Mouse (Mus musculus): ENCODE measurements around the gene Mcrip1. TPM values are rescaled to one million over a fixed set of nuclear protein-coding genes. Genes with fewer than 3 reads are reported as not detected.
A peak's percentile ranks its signal among the peaks of the same experiment; 100 is the strongest.
"Not testable (repeated sequence)": the region's sequence is repeated elsewhere in the genome, so short reads cannot be mapped to it uniquely, and the experiment has no call there.

Gene Mcrip1
- polyA plus RNA-seq (2012) = 4.1 and 5.7 TPM in 2 replicates

DNA sequence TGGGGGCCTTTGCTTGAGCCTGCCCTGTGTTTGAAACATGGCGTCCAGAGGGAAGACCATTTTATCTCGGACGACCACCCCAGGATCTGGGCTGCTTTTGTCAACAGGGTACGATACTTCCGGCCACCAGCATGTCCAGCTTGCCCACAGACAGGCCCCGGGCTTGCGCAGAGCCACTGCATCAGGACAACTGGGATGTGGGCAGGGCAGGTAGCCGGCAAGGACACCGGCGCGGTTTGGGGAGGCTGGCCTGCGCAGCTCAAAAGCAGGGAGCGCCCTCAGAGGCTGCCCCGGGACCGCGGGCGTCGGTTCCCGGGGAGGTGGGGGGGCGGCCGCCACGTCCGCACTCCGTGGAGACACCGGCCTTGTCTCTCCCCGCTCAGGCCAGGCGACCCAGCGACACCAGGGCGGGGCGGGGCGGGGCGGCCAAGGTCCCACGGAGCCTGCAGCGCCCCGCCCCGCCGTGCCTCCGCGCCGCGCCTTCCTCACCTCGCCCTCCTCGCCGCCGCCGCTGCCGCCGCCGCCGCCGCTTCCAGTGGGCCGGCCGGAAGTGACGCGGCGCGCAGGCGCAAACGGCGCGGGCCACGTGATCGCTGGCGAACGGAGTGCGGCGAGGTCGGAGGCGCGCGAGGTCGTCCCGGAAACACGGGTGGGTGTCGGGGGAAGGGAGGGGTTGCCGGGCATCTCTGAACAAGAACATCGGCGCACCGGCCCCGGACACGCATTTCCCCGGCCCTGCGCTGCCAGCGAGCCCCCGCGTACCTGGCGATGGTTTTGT lies at the start of gene Mcrip1:
TSS of gene Mcrip1 (minus strand) at position 560 of the 778 bp plus-strand sequence.
- H3K4me1 ChIP-seq (ENCODE audit: control insufficient read depth) = peaks cover 35% of the 10 kb centered on the region
- H3K27me3 ChIP-seq (ENCODE audit: control insufficient read depth) = no peaks in the 10 kb centered on the region
- peaks cover 7% of the 10 kb centered on the region for H3K36me3 ChIP-seq (ENCODE audit: control insufficient read depth)
- no peaks in the 10 kb centered on the region for H3K9me3 ChIP-seq (ENCODE audit: control insufficient read depth, low read length)
- peak within 1 kb of the TSS; percentile 80 for H3K4me3 ChIP-seq (replicated peaks)
- no peak for TF ChIP-seq GATA1 (IDR thresholded peaks at IDR 0.05; ENCODE audit: low read length)
- no peak for TF ChIP-seq TAL1 (IDR thresholded peaks at IDR 0.05; ENCODE audit: low read length)

DNA sequence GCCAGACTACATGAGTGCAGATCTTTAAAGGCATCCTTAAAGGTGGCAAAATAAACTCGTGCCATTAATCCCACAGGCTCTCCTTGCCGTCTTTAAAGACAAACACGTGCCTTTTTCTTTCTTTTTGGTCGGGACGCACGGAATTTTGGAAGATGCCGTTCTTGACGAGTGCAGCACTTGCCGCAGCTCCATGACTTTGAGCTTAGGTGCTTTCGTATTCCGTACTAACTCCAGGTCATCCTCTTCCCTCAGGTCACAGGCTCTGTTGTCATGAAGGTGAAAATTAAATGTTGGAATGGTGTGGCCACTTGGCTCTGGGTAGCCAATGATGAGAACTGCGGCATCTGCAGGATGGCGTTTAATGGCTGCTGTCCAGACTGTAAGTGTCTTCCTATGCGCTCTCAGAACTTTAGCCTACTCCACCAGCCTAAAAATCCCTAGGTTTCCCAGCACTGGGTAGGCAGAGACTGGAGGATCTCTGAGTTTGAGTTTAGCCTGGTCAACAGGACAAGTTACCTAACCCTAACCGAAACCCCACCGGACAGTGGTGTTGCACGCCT lies 49.5 kb upstream of the Mcrip1 start:
- H3K9me3 ChIP-seq (ENCODE audit: control insufficient read depth, low read length) = no peaks in the 10 kb centered on the region
- H3K4me1 ChIP-seq (ENCODE audit: control insufficient read depth) = peaks cover 82% of the 10 kb centered on the region
- H3K4me3 ChIP-seq (replicated peaks) = peak overlapping the region; percentile 97
- no peak for TF ChIP-seq GATA1 (IDR thresholded peaks at IDR 0.05; ENCODE audit: low read length)
- TF ChIP-seq TAL1 (IDR thresholded peaks at IDR 0.05; ENCODE audit: low read length) = no peak
- peaks cover 75% of the 10 kb centered on the region for H3K36me3 ChIP-seq (ENCODE audit: control insufficient read depth)
- H3K27me3 ChIP-seq (ENCODE audit: control insufficient read depth) = no peaks in the 10 kb centered on the region

DNA sequence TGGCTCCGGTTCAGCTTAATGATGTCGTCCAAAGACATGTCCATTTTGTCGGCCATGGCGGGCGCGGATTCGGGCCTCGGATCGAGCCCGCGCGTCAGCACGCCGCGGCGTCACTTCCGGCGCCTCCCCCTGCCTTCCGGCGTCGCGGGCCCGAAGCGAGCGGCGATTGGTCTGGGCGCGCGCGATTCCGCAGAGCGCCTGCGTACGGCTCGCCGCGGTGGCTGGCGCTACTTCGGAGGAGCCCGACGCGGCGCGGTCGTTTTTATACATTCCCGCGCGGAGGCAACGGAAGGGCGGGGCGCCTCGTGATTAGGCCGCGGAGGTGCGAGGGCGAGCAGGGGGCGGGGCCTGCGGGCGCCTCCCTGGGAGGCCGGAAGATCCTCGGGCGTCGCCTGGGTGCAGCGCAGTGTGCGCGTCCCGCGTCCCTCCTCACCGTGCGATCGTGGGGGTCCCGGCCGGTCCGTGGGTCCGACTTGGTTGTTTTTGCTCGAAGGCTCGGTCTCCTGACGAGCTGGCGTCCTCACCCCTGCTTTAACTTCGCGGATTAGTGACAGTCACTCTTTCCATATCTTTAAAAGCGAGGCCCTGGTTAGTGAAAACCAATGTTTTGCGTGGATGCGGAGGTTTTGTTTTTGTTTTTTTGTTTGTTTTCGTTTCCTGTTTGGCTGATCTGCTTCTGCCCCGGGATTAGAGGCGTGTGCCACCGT lies 48.9 kb upstream of the Mcrip1 start, which contains the start of the genes Alyref and Anapc11:
TSS of gene Alyref (minus strand) at position 83 of the 707 bp plus-strand sequence.
TSS of gene Anapc11 (plus strand) at position 139 of the 707 bp plus-strand sequence.
- peak within 1 kb of the TSS; percentile 97 for H3K4me3 ChIP-seq (replicated peaks)
- H3K9me3 ChIP-seq (ENCODE audit: control insufficient read depth, low read length) = no peaks in the 10 kb centered on the region
- peaks cover 76% of the 10 kb centered on the region for H3K36me3 ChIP-seq (ENCODE audit: control insufficient read depth)
- TF ChIP-seq TAL1 (IDR thresholded peaks at IDR 0.05; ENCODE audit: low read length) (no peak), GATA1 (IDR thresholded peaks at IDR 0.05; ENCODE audit: low read length) (no peak)
- H3K4me1 ChIP-seq (ENCODE audit: control insufficient read depth) = peaks cover 79% of the 10 kb centered on the region
- H3K27me3 ChIP-seq (ENCODE audit: control insufficient read depth) = no peaks in the 10 kb centered on the region

DNA sequence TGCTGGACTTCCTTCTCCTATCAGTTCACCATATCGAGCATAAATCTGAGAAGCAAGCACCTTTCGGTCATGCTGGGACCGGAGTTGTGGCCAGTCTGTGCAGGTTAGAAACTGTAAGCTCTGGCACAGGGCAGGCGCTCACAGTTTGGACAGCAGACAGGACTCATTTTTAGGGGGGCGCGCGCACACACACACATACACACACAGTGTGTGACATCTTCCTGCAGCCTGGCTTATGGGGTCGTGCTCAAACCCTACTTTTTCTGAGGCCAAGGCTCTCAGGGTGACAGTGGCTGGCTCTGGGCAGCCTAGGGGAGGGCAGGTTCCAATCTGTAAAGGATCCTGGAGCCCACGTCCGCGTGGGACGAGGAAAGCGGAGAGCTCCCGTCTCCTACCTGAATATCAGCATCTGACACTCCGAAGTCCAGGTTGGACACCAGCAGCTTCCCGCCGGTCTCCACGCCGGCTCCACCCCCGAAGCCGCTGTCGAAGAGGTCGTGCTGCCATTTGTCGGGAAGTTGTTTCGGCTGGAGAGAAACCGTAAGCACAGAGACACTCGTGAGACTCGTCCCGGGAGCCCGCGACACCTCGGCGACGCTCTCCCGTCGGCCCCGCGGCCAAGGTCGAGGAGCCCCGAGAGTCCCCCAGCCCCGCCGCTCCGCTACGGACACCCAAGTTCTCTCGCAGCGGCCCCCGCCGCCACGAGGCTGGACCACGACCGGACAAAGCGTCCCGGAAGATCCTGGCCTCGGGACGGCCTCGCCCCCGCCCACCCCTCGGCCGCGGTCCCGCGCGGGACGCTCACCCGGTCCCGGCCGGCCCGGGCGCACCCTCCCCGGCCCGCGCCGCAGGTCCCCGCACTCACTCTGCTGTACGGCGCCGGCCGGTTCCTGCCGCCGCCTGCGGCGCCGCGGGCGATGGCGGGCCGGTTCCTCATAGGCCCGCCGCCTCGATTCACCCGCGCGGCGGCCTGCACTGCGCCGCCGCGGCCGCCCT lies 48.0 kb upstream of the Mcrip1 start:
- Histone ChIP-seq H3K27me3 (ENCODE audit: control insufficient read depth) (no peaks in the 10 kb centered on the region), H3K36me3 (ENCODE audit: control insufficient read depth) (peaks cover 77% of the 10 kb centered on the region), H3K9me3 (ENCODE audit: control insufficient read depth, low read length) (no peaks in the 10 kb centered on the region), H3K4me3 (replicated peaks) (peak overlapping the region; percentile 97), H3K4me1 (ENCODE audit: control insufficient read depth) (peaks cover 73% of the 10 kb centered on the region)
- no peak for TF ChIP-seq TAL1 (IDR thresholded peaks at IDR 0.05; ENCODE audit: low read length)
- TF ChIP-seq GATA1 (IDR thresholded peaks at IDR 0.05; ENCODE audit: low read length) = no peak

DNA sequence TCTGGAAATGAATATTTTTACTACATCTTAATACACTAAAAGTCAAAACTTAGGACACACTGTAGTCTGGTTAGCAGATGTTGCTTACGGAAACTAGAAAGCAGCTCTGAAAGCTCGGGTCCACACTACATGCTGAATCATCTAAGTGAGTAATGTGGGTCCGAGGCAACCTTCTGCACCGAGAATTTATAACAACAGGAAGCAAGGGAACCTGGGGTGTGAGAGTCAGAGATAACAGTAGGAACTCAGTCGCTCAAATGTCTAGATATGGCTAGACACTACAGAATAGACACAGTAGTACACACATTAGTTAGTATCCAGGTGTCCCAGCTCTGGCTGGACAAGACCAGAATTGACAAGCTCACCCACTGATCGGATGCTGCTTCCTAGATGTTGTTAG lies 39.0 kb upstream of the Mcrip1 start:
- no peaks in the 10 kb centered on the region for H3K27me3 ChIP-seq (ENCODE audit: control insufficient read depth)
- peaks cover 94% of the 10 kb centered on the region for H3K36me3 ChIP-seq (ENCODE audit: control insufficient read depth)
- H3K4me3 ChIP-seq (replicated peaks) = no peak overlapping the region
- peaks cover 30% of the 10 kb centered on the region for H3K4me1 ChIP-seq (ENCODE audit: control insufficient read depth)
- no peak for TF ChIP-seq TAL1 (IDR thresholded peaks at IDR 0.05; ENCODE audit: low read length)
- TF ChIP-seq GATA1 (IDR thresholded peaks at IDR 0.05; ENCODE audit: low read length) = no peak
- H3K9me3 ChIP-seq (ENCODE audit: control insufficient read depth, low read length) = peaks cover 3% of the 10 kb centered on the region; the same call in 1 of the 2 replicates

DNA sequence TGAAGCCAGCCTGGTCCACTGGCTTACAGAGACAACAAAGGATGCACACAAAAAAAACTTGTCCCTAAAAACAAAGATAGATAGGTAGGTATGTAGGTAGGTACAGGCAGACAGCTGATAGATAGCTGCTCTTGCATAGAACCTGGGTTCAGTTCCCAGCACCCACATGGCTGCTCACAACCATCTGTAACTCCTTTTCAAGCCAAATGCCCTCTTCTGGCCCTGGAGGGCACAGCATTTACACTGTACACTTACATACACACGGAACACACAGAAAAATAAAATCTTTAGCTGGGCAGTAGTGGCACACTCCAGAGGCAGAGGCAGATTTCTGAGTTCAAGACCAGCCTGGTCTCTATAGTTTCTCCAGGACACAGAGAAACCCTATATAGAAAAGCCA lies 34.4 kb upstream of the Mcrip1 start:
- peaks cover 64% of the 10 kb centered on the region for H3K36me3 ChIP-seq (ENCODE audit: control insufficient read depth)
- H3K27me3 ChIP-seq (ENCODE audit: control insufficient read depth) = no peaks in the 10 kb centered on the region
- H3K9me3 ChIP-seq (ENCODE audit: control insufficient read depth, low read length) = peaks cover 3% of the 10 kb centered on the region; the same call in 1 of the 2 replicates
- peaks cover 40% of the 10 kb centered on the region for H3K4me1 ChIP-seq (ENCODE audit: control insufficient read depth)
- no peak overlapping the region for H3K4me3 ChIP-seq (replicated peaks)
- TF ChIP-seq GATA1 (IDR thresholded peaks at IDR 0.05; ENCODE audit: low read length) (no peak), TAL1 (IDR thresholded peaks at IDR 0.05; ENCODE audit: low read length) (no peak)

DNA sequence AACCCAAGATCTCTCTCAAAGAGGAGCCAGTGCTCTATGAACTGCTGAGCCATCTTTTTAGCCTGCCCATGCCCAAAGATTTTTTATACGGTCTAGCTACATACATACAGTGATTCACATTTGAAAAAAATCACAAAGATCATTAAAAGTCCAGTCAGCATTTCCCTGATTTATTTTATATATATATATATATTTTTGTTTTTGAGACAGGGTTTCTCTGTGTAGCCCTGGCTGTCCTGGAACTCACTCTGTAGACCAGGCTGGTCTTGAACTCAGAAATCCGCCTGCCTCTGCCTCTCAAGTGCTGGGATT lies 33.4 kb upstream of the Mcrip1 start:
- H3K36me3 ChIP-seq (ENCODE audit: control insufficient read depth) = peaks cover 64% of the 10 kb centered on the region

DNA sequence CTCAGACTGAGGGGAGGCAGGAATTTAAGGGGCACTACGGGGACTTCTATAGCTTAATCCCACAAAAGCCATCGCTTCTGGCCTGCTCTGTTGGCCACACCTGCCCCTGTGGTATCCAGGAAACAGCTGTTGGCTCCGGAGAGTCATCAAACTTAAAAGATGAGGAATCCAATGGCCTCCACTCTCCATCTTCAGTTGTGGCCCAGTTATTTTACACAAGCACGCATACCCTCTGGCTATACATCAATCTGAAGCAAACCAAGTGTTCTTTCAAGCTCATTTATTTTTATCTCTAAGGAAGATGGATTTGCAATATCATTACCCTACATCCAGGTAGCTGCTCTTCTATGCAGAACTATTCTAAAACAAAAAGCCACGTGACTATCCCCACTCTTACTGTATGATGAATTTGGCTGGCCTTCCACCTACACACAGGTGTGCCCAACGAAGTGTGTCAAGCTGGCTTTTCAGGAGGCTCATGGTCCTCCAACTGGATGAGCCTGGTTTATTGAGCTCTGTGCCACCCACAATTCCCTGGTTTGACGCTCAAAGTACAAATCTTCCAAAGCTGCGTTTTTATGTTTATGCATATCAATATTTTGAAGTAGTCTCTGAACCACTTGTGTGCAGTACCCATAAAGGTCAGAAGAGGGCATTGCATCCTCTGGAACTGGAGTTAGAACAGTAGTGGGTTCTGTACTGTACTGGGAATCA lies 32.9 kb upstream of the Mcrip1 start:
- H3K27me3 ChIP-seq (ENCODE audit: control insufficient read depth) = no peaks in the 10 kb centered on the region
- no peak for TF ChIP-seq GATA1 (IDR thresholded peaks at IDR 0.05; ENCODE audit: low read length)
- TF ChIP-seq TAL1 (IDR thresholded peaks at IDR 0.05; ENCODE audit: low read length) = no peak
- peaks cover 64% of the 10 kb centered on the region for H3K36me3 ChIP-seq (ENCODE audit: control insufficient read depth)
- H3K4me3 ChIP-seq (replicated peaks) = peak overlapping the region; percentile 90
- peaks cover 46% of the 10 kb centered on the region for H3K4me1 ChIP-seq (ENCODE audit: control insufficient read depth)
- H3K9me3 ChIP-seq (ENCODE audit: control insufficient read depth, low read length) = peaks cover 3% of the 10 kb centered on the region; the same call in 1 of the 2 replicates

More for the DNA sequence above, 33.4 kb upstream of the Mcrip1 start:
- not testable (repeated sequence) for H3K27me3 ChIP-seq (ENCODE audit: control insufficient read depth); H3K9me3 ChIP-seq (ENCODE audit: control insufficient read depth, low read length); H3K4me3 ChIP-seq (replicated peaks)
- peaks cover 45% of the 10 kb centered on the region for H3K4me1 ChIP-seq (ENCODE audit: control insufficient read depth)

All from erythroblast, embryonic 14.5 days (primary cell).